Mouse (Mus musculus) embryonic facial prominence, embryonic 13.5 days (tissue): ENCODE measurements around the gene Obox2. TPM values are rescaled to one million over a fixed set of nuclear protein-coding genes. Genes with fewer than 3 reads are reported as not detected.
"Not testable (repeated sequence)": the region's sequence is repeated elsewhere in the genome, so short reads cannot be mapped to it uniquely, and the experiment has no call there.

Experiments used
- ATAC-seq: fragments of 200-750 bp; cut with Nextera tagmentation; 2 replicates; pipeline ENCODE4 v1.8.0; 2017; ENCODE audit warnings: low read depth; ENCODE audit not compliant: insufficient number of reproducible peaks, insufficient read depth, low FRiP score, low TSS enrichment
- H3K27ac ChIP-seq: fragments of 300-500 bp; sonication (generic); 2 replicates; pipeline ENCODE4 v1.5.1; 2015; ENCODE audit warnings: moderate library complexity, mild to moderate bottlenecking, inconsistent platforms
- H3K27me3 ChIP-seq: fragments of 300-500 bp; sonication (generic); 2 replicates; pipeline ENCODE4 v1.6.1; 2015; ENCODE audit warnings: mild to moderate bottlenecking, inconsistent platforms
- H3K36me3 ChIP-seq: fragments of 300-500 bp; sonication (generic); 2 replicates; pipeline ENCODE4 v1.6.1; 2015; ENCODE audit warnings: mild to moderate bottlenecking, inconsistent platforms
- H3K4me1 ChIP-seq: fragments of 300-500 bp; sonication (generic); 2 replicates; pipeline ENCODE4 v1.6.1; 2015; ENCODE audit warnings: inconsistent platforms
- H3K4me2 ChIP-seq: fragments of 300-500 bp; sonication (generic); 2 replicates; pipeline ENCODE4 v1.6.1; 2015; ENCODE audit warnings: moderate library complexity, mild to moderate bottlenecking, inconsistent platforms
- H3K4me3 ChIP-seq: fragments of 300-500 bp; sonication (generic); 2 replicates; pipeline ENCODE4 v1.5.1; 2015; ENCODE audit warnings: mild to moderate bottlenecking, inconsistent platforms
- H3K9ac ChIP-seq: fragments of 300-500 bp; sonication (generic); 2 replicates; pipeline ENCODE4 v1.6.1; 2015; ENCODE audit warnings: mild to moderate bottlenecking, inconsistent platforms
- H3K9me3 ChIP-seq: fragments of 300-500 bp; sonication (generic); 2 replicates; pipeline ENCODE4 v1.6.1; 2016; ENCODE audit warnings: inconsistent platforms
- WGBS: fragments of 180-500 bp; shearing (Covaris S2); methylation state at CpG from one replicate; pipeline ENCODE4 v1.1.7; 2015; ENCODE audit warnings: mixed read lengths; 5-methylcytosine and 5-hydroxymethylcytosine counted together
- polyA plus RNA-seq: library from polyadenylated mRNA; unstranded; fragments of >200 nt; fragmentation: Nextera tagmentation; extraction: Ambion mirVana; gene quantifications from 2 replicates; pipeline ENCODE4 v1.2.1, GENCODE M21; 2015

Gene Obox2
- not detected in 2 replicates for polyA plus RNA-seq

DNA sequence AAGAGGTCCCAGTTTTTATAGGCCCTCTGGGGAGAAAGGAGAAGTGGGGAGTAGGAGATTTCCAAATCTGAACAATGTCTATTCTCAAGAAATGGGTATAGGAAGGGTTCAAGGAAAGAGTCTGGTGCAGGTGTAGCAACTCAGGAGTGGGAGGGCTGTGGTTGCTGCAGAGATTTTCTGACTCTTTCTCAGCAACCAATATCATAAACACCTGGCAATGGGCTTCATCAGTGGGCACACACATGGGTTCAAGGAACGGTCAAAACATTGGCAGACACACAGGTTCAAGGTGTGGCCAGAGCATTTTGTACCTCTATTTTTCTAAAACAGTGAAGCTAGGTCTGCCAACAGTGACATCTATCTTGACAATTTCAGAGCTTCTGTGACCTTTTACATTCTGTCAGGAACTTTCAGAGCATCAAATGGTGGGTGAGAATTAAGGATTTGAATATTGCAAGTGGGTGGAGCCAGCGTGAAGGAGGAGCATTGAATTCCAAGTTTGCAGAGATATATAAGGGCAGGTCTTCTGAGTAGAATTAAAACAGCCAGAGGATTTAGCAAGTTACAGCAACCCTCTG, at the start of gene Obox2, which contains the start of gene Obox1:
Gene Obox2, plus strand, starts transcription at position 301 of the 578 bp plus-strand sequence.
Gene Obox1, plus strand, starts transcription at position 528 of the 578 bp plus-strand sequence.
- H3K9me3 ChIP-seq, H3K4me3 ChIP-seq, H3K27ac ChIP-seq, ATAC-seq, H3K36me3 ChIP-seq, H3K4me2 ChIP-seq, H3K9ac ChIP-seq, H3K4me1 ChIP-seq, H3K27me3 ChIP-seq: not testable (repeated sequence)
- no CpG with 5 or more reads among the region's 2 CpGs for WGBS

DNA sequence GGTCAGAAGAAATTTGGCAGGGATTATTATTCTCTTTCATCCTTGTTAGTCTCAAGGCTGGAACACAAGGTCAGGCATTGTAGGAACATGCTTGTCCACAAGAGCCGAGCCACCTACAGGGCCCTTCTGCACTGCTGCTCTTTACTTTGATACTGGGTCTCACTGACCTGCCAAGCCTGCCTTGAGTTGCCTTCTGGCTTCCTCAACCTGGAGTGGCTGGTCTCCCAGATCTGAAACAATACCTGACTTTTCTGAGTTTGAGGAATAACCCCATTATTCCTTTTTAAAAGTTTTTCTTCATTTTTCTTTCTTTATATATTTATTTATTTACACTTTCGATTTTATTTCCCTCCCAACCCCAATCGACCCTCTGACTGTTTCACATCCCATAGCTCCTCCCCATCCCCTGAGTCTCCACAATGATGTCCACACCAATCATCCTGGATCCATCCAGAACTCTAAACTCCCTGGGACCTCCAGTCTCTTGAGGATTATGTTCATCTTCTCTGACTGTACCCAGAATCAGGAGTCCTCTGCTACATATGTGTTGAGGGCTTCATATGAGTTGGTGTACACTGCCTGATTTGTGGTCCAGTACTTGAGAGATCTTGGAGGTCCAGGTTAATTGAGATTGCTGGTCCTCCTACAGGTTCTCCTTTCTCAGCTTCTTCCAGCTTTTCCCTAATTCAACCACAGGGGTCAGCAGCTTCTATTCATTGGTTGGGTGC, 10.8 kb downstream of the Obox2 start:
- not testable (repeated sequence) for ATAC-seq, H3K9ac ChIP-seq, H3K4me2 ChIP-seq, H3K4me3 ChIP-seq, H3K27ac ChIP-seq, H3K27me3 ChIP-seq, H3K36me3 ChIP-seq, H3K4me1 ChIP-seq
- peaks cover 15% of the 10 kb centered on the region; the same call in 1 of the 2 replicates for H3K9me3 ChIP-seq
- 71% methylated on average over 3 of the region's 3 CpGs for WGBS

DNA sequence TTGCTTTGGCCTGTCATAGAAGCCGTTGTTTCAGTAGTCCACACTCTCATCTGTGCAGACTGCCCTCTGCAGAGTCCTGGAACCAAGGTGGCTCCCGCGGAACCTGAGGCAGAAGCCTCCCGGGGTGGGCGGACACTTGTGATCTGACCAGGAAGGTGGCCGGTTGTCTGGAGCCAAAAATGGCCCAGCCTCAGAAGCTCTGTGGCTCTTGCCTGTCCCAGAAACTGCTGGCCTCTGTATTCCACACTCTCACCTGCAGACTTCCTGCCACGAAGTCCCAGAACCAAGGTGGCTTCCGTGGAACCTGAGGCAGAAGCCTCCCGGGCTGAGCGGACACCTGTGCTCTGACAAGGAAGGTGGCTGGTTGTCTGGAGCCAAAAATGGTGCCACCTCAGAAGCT, 18.3 kb downstream of the Obox2 start:
- H3K36me3 ChIP-seq, H3K4me2 ChIP-seq, H3K27me3 ChIP-seq, H3K9ac ChIP-seq, H3K27ac ChIP-seq, ATAC-seq, H3K4me1 ChIP-seq, H3K4me3 ChIP-seq, H3K9me3 ChIP-seq: not testable (repeated sequence)
- WGBS: 85% methylated on average over 10 of the region's 10 CpGs

DNA sequence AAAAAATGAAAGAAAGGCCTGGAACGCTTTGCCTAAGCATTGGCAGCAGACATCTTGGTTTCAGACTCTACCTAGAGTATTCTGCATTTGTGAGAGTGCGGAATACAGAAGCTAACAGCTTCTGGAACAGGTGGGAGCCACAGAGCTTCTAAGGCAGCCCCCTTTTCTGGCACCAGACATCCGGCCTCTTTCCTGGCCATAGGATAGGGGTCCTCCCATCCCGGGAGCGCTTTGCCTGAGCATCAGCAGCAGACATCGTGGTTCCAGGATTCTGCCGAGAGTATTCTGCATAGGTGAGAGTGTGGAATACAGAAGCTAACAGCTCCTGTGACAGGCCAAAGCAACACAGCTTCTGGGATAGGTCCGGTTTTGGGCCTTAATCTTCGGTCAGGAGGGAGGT, 29.5 kb downstream of the Obox2 start:
- ATAC-seq, H3K4me3 ChIP-seq, H3K36me3 ChIP-seq, H3K27ac ChIP-seq, H3K27me3 ChIP-seq, H3K4me2 ChIP-seq, H3K4me1 ChIP-seq, H3K9ac ChIP-seq: not testable (repeated sequence)
- WGBS: 83% methylated on average over 9 of the region's 9 CpGs
- H3K9me3 ChIP-seq: peaks cover 12% of the 10 kb centered on the region

DNA sequence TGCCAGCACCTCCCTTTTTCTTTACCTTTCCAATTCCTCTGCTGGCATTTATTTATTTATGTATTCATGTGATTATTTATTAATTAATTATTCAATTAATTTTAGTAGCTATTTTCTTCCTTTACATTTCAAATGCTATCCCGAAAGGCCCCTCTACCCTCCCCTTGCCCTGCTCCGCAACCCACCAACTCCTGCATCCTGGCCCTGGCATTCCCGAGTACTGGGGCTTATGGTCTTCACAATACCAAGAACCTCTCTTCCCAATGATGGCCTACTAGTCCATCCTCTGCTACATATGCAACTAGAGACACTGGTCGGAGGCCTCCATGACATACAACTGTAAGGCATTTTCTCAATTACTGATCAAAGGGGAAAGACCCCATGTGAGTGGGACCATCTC, 37.0 kb downstream of the Obox2 start:
- not testable (repeated sequence) for H3K9ac ChIP-seq, H3K4me1 ChIP-seq, H3K27me3 ChIP-seq, H3K27ac ChIP-seq, H3K4me2 ChIP-seq, H3K36me3 ChIP-seq, H3K4me3 ChIP-seq, ATAC-seq, H3K9me3 ChIP-seq
- 84% methylated on average over 4 of the region's 4 CpGs for WGBS

Other genes starting within 250 kb of the Obox2 start
- not detected in 2 replicates for gene Obox1, start 227 bp downstream of the Obox2 start, polyA plus RNA-seq